Mouse (Mus musculus) olfactory bulb, adult 2 months (tissue): ENCODE measurements around the gene Cic. TPM values are rescaled to one million over a fixed set of nuclear protein-coding genes. Genes with fewer than 3 reads are reported as not detected.

ENCODE experiments used
- H3K27ac ChIP-seq: fragments of 200-500 bp; 2 replicates; pipeline ENCODE4 v1.5.1; 2012; ENCODE audit warnings: low read depth, low read length; ENCODE audit not compliant: insufficient read depth
- H3K4me1 ChIP-seq: fragments of 200-500 bp; 2 replicates; pipeline ENCODE4 v1.6.1; 2012; ENCODE audit warnings: low read length; ENCODE audit not compliant: control insufficient read depth, insufficient read depth
- H3K4me3 ChIP-seq: fragments of 200-500 bp; 2 replicates; pipeline ENCODE4 v1.5.1; 2012; ENCODE audit warnings: mild to moderate bottlenecking, low read depth, low read length, moderate library complexity; ENCODE audit not compliant: insufficient read depth
- CTCF ChIP-seq: fragments of 200-500 bp; IDR thresholded peaks from 2 replicates; pipeline ENCODE4 v1.5.1; 2012; ENCODE audit warnings: low read depth, mild to moderate bottlenecking, low read length, moderate library complexity; ENCODE audit not compliant: insufficient read depth
- POLR2A ChIP-seq: fragments of 200-500 bp; IDR thresholded peaks from 2 replicates; pipeline ENCODE4 v1.6.1; 2012; ENCODE audit warnings: mild to moderate bottlenecking, low read depth, low read length, moderate library complexity; ENCODE audit not compliant: insufficient read depth
- WGBS: fragments of 180-500 bp; shearing (Covaris S2); methylation state at CpG from one replicate; pipeline ENCODE4 v1.1.7; 2018; 5-methylcytosine and 5-hydroxymethylcytosine counted together
- polyA plus RNA-seq: library from polyadenylated mRNA; stranded (reverse); fragments of >200 nt; gene quantifications from 2 replicates; pipeline ENCODE4 v1.2.4, GENCODE M21; 2012; ENCODE audit warnings: low replicate concordance; ENCODE audit not compliant: missing spikeins, insufficient read depth, insufficient read length

Cic gene
- polyA plus RNA-seq, 1 experiment, result 41.9 TPM

DNA sequence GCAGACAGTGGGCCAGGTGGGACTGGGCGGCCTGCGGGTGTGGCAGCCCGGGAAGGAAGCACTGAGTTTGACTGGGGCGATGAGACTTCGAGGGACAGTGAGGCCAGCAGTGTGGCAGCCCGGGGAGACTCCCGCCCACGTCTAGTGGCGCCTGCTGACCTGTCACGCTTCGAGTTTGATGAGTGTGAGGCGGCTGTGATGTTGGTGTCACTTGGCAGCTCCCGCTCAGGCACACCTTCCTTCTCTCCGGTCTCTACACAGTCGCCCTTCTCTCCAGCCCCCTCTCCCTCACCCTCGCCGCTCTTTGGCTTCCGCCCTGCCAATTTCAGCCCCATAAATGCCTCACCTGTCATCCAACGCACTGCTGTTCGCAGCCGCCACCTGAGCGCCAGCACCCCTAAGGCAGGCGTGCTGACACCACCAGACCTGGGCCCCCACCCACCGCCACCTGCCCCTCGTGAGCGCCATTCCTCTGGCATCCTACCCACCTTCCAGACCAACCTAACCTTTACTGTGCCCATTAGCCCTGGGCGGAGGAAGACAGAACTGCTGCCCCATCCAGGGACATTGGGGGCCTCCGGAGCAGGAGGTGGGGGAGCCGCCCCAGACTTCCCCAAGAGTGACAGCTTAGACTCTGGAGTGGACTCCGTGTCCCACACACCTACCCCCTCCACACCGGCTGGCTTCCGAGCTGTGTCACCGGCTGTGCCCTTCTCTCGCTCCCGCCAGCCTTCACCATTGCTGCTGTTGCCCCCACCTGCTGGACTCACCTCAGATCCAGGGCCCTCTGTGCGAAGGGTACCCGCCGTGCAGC, 5.1 kb downstream of the Cic start:
- 87% methylated on average over 38 of the region's 38 CpGs for WGBS
- H3K4me1 ChIP-seq, result peaks cover 63% of the 10 kb centered on the region
- no peak overlapping the region for H3K27ac ChIP-seq
- no peak overlapping the region for H3K4me3 ChIP-seq
- TF ChIP-seq CTCF (no peak), POLR2A (no peak)

DNA sequence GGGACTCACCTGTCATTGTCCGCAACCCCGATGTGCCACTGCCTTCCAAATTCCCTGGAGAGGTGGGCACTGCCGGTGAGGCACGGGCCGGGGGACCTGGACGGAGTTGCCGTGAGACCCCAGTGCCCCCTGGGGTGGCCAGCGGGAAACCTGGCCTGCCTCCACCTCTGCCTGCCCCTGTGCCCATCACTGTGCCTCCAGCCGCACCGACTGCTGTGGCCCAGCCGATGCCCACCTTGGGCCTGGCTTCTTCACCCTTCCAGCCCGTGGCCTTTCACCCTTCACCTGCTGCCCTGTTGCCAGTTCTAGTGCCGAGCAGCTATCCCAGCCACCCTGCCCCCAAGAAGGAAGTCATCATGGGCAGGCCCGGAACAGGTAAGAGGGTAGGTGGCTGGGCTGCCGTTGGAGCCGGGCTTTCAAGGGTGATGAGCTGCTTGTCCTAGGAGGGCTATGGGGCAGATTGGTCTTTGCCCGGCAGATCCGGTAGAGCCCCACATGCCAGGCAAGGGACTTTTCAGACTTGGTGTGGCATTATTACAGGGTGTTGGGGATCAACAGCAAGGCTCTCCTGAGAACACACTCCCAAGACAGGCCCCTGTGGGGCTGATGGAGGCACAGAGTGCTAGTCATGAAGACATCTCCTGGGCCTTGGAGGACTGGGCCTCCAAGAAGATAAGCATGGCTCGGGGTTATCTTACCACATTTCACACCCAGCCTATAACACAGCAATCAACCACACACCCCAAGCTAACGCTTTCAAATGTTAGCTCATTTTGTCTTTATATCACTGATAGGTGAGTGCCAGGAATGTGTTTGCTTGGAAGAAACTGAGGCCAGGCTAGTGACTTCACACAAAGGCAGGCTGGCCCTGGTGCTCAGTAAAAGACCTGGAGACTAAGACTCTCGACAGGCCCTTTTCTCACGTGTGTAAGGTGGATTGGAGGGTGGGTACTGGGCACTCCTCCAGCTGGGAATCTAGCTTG, 6.0 kb downstream of the Cic start:
- 86% methylated on average over 22 of the region's 22 CpGs for WGBS
- peaks cover 63% of the 10 kb centered on the region for H3K4me1 ChIP-seq
- TF ChIP-seq POLR2A (no peak), CTCF (no peak)
- H3K27ac ChIP-seq, result no peak overlapping the region
- no peak overlapping the region for H3K4me3 ChIP-seq

DNA sequence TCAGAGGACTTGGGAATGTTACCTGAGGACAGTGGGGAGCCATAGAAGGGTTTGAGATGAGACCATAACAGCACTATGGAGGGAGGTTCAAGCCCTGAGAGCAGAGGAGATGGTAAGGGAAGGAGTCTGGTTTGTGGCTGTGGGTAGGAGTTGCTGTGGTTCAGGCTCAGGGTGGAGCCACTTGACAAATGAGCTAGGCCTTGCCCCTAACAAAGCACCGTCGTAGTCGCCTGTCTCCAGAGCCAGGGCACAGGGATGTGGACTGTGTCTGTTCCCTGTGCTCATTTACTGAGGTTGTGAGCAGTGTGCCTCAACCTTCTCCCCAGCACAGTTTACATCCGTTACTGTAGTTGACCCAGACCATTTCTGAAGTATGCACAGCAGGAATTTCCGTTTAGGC, 7.1 kb downstream of the Cic start:
- peak overlapping the region; percentile 12; the same call in 1 of the 2 replicates for H3K27ac ChIP-seq
- 31% methylated on average over 5 of the region's 5 CpGs for WGBS
- no peak overlapping the region for H3K4me3 ChIP-seq
- no peak for TF ChIP-seq CTCF
- TF ChIP-seq POLR2A, result no peak
- peaks cover 59% of the 10 kb centered on the region for H3K4me1 ChIP-seq

DNA sequence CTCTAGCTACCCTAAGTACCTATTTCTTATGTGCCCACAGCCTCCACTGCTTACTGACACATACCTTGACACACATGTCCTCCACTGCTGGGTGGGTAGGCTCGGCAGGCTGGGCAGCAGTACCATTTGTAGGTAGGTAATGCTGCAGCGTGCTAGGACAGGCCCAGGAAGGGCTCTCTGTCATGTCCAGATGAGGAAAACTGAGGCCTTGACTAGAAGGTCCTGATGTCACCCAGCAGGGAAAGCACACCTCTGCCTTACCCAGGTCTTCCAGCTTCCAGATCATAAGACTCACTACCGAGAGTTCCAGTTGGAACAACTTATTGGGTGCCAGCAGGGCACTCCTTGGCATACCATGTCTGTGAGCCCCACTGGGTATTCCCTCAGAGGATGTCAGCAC, 7.5 kb downstream of the Cic start:
- peak overlapping the region; percentile 12; the same call in 1 of the 2 replicates for H3K27ac ChIP-seq
- H3K4me3 ChIP-seq, result no peak overlapping the region
- no peak for TF ChIP-seq POLR2A
- TF ChIP-seq CTCF, result no peak
- peaks cover 59% of the 10 kb centered on the region for H3K4me1 ChIP-seq
- WGBS, result 80% methylated on average over 3 of the region's 3 CpGs

DNA sequence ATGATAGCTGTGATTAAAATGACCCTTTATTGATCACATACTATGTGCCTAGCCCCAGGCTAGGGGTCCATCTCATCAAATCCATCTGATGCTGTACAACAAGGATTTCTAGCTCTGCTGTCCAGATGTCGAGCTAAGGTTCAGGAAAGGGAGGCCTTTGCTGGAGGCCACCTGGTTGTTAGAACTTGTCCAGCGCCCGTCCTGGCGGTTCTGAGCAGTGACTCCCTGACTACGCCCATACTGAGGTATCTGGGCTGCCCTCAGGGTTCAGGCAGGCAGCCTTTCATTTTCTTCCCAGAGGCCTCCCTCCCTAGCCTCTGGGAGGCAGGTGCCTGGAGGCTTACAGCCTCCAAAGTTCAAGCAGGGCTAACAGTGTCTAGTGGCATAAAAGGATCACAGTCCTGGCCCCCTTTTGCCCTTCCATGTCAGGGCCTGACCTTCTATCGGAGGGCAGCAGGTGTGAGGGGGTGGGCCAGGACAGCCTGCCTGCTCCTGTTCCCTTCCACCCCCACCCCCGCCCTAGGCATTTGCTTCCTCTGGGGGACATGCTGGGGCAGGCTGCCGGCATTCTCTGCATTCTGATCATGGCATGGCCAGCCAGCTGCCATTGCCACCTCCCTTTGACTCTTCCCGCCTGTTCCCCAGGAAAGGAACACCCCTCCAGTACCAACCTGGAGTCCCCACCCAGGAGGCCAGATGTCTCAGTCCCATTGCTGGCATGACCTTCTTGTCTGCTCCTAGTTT, 8.2 kb downstream of the Cic start:
- Histone ChIP-seq H3K4me1 (peaks cover 59% of the 10 kb centered on the region), H3K4me3 (no peak overlapping the region), H3K27ac (peak overlapping the region; percentile 1; the same call in 1 of the 2 replicates)
- TF ChIP-seq POLR2A (no peak), CTCF (no peak)
- WGBS, result 57% methylated on average over 9 of the region's 9 CpGs

DNA sequence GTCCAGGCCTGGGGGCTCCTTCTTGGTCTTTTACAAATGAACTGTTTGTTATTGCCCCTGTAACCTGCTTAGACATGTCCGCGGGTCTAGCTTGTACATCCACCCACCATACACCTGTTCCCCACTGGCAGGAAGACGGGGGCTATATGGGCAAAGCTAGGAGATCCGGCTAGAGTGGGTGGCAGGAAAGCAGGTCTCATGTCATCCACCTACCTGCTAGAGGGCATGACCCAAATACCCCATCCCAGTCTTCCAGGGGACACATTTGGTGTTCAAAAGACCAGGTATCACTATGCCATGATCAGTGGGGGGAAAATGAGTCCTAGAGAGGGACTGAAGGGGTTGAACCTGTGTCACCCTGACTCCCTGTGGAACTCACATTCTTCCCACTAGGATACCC, 9.9 kb downstream of the Cic start:
- Histone ChIP-seq H3K4me3 (no peak overlapping the region), H3K27ac (peak overlapping the region; percentile 53; the same call in 1 of the 2 replicates), H3K4me1 (peaks cover 51% of the 10 kb centered on the region)
- WGBS, result 76% methylated on average over 4 of the region's 4 CpGs
- TF ChIP-seq CTCF (no peak), POLR2A (no peak)

DNA sequence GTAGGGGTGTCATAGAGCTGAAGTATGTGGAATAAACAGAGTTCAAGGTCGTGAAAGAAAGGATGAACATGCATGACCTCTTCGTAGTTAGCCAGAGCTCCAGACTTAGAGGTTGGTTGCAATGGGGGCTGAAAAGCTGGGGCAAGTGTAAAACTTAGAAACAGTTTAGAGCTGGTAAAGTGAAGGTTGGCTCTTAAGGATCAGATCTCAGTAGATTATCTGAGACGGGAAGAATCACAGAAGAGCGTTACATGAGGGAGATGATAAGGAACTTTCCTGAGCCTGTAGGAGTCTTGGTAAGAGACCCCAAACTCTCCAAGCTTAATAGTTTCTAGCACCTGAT, 10.5 kb downstream of the Cic start:
- 4% methylated on average over 4 of the region's 4 CpGs for WGBS
- peaks cover 46% of the 10 kb centered on the region for H3K4me1 ChIP-seq
- TF ChIP-seq POLR2A (no peak), CTCF (no peak)
- H3K27ac ChIP-seq, result peak overlapping the region; percentile 53
- H3K4me3 ChIP-seq, result no peak overlapping the region

DNA sequence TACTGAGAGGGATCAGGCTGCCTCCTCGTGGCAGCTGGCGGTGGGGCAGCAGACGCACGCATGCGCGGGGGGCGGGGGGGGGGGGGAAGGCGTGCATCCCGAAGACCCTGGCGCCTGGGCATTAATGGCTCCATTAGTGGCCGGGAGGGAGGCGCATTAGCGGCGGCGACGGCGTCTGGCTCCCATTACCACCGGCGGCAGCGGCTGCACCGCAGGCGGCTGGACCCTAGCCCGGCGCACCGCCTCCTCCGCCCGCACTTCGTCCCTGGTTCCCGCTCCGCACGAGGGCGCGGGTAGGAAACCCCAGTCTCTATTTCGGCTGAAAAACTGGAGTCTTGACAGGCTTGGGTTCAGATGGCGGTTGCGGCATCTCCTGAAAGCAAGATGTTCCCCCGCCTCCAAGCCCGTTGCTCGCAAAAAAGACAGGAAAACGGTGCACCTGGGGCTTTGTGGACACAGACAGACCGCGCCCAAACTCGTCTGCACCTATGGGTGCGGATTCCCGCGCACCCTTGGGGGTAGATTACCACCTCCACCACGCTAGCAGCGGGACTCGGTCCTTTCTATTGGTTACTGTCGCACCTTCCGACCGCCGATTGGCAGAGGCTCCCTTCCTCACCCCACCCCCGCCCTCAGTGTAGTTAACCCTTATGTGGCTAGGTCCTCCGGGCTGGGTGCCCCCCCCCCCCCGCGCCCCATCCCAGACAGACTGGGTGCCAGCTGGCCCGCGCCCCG, 11.0 kb downstream of the Cic start:
- WGBS, result under 1% methylated on average over 59 of the region's 60 CpGs
- Histone ChIP-seq H3K4me1 (peaks cover 45% of the 10 kb centered on the region), H3K27ac (peak overlapping the region; percentile 99), H3K4me3 (peak overlapping the region; percentile 61)
- no peak for TF ChIP-seq CTCF
- peak; percentile 38; the same call in 1 of the 2 replicates for TF ChIP-seq POLR2A
